Mouse (Mus musculus) layer of hippocampus, adult 18-20 months (tissue): ENCODE data around the gene Coro2b. TPM values are rescaled to one million over a fixed set of nuclear protein-coding genes. Genes with fewer than 3 reads are reported as not detected.
A peak's percentile ranks its signal among the peaks of the same experiment; 100 is the strongest.

ENCODE experiments used
- DNase-seq, 2 experiments: peaks; one replicate each; pipeline ENCODE4 v3.0.0; 2022; ENCODE audit warnings: low spot score in 2 of 2
- total RNA-seq, 2 experiments: library from RNA; stranded (reverse); gene quantifications; 2 replicates each; pipeline ENCODE4 v1.2.3; 2021

Gene Coro2b
- total RNA-seq, 2 experiments from 2014 or later, result 214 to 231 TPM

DNA sequence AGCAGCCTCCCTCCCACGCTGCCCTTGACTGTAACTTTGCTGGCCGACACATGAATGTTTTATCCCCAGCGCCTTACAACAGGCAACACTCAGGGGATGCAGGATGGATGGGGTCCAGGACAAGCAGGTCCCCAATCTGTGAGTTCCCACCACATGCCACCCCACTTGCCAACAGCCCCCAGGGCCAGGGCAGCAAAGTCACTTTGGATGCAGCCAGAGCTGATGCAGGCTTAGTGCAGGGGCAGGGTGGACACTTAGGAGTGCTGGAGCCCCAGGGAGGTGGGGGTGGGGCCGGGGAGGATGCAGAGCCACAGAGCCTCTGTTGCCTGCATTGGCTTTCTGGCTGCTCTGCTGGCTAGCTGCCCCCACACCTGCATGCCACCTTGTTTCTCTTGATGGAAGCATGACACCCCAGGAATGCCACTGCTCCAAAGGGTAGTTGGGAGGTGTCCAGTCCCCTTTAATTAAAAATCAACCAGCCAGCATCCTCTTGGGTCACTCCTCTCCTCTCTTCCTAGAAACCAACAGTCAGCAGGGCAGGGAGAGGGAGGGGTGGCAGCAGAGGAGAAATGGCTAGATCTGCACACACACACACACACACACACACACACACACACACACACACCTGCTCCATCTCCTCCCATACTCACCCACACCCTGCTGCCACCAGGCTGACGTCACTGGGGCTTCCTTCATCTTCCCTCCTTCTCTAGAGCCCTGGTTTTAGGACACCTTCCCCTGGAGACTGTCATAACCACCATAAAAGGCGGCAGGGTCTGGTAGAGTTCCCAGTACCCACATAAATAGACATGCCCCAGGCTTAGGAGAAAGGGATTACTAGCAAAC is 19.5 kb downstream of the Coro2b start:
- no peak for DNase-seq

- no peak for DNase-seq
Observed at GRCm38 (mm10) chr9:62515138-62515537, 21.7 kb downstream of the Coro2b start.

GRCm38 (mm10) chr9:62513492-62514133 is 23.2 kb downstream of the Coro2b start:
- no peak for DNase-seq

DNA sequence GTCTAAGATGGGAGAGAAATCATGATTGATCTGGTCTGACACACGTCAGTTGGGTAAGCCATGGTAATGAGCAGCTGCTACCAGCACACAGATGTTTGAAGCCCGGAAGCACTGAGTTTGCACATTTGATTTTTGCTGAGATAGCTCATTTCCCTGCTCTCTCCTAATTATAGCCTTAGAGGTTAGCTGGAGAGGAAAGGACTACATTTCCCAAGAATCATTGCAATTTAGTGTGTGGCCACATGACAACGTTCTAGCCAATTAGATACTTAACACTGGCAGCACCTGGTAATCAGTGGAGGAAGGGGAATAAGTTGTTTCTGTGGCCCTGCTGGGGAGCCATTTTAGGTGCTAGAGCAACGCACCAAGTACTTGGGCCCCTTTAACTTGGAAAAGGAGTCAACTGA is 26.3 kb downstream of the Coro2b start:
- no peak for DNase-seq

- DNase-seq, result no peak
Observed at GRCm38 (mm10) chr9:62509617-62510016, 27.2 kb downstream of the Coro2b start.

DNA sequence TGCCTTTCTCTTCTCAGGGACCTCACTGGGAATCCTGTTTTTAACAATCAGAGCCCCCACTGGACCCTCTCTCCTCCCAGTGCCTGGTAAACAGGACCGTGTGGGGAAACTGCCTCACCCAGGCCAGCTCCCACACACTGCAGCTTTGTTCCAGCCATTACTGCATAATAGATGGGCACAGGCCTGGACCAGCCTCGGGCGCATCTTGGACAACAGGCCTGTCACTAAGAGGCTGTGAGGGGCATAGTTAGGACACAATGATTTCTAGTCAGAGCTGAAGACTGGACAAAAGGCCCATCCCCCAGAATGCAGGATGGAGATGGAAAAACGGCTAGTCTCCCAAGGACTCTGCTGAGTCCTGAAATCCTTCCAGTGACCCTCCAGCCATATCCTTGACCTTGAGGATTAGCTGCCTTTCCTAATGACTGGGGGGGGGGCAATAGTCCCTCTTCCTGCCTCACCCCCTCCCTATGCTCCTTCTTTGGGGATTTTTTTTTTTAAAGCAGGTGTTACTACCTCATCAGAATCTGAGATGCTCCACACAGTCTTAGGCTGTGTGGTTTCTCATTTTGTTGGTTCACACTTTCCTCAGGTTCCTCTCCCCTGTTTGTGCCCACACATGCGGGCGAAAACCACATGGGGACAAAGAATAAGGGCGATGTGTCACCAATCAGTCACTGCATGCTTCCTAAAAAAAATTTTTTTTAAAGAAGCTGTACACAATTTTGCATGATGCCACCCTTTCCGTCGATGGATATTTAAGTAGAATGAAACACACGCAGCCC is 27.9 kb downstream of the Coro2b start:
- DNase-seq, result no peak

DNA sequence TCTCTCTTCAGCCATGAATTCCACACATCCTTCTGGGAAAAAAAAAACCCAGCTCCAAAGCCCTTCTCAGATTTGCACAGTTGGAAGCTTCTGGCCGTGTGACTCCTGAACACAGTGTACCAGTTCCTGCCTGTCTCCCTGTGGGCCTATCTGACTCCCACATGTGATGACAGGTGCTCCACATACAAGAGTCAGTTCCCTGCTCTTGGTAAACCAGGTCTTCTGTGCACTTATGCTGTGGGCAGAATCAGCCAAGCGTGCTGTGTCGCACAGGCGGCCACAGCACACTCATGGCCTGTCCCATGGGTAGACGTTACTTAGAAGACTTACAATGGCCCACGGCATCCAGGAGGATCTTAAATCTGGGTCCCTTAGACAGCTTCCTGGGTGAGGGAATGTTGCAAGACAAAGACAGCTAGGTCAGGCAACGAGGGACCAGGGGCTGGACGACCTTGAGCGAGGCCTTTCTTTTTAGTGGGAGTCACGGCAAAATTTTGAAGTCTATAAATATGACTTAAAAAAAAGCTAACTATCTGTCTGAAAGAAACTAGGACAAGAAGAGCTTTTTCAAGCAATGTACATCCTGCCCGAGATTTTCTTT is 30.3 kb downstream of the Coro2b start:
- DNase-seq, result no peak

- DNase-seq, result no peak
Observed at GRCm38 (mm10) chr9:62504129-62504528, 32.7 kb downstream of the Coro2b start.

DNA sequence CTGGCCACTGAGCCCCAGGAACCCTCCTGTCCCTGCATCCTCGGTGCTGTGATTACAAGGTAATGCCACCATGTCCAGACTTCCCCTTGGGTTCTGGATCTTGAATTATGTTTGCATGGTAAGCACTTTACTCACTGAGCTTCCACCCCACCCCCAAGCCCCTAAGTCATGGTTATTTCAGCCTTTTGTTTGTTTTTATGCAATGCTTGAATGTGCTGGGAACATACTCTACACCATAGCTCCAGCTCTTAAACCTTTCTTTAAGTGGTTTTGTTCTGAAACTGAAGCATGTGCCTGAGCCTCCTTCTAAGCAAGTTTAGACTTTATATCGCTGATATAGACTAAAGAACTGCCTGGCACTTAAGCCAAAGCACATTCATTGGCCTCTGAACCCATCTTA is 34.5 kb downstream of the Coro2b start:
- DNase-seq, result no peak

GRCm38 (mm10) chr9:62501566-62501965 is 35.3 kb downstream of the Coro2b start:
- no peak for DNase-seq

- DNase-seq, result no peak
Observed at GRCm38 (mm10) chr9:62500007-62500406, 36.8 kb downstream of the Coro2b start.

GRCm38 (mm10) chr9:62498945-62499344 is 37.9 kb downstream of the Coro2b start:
- no peak for DNase-seq

GRCm38 (mm10) chr9:62497135-62498092 is 39.4 kb downstream of the Coro2b start:
- DNase-seq, result no peak

DNA sequence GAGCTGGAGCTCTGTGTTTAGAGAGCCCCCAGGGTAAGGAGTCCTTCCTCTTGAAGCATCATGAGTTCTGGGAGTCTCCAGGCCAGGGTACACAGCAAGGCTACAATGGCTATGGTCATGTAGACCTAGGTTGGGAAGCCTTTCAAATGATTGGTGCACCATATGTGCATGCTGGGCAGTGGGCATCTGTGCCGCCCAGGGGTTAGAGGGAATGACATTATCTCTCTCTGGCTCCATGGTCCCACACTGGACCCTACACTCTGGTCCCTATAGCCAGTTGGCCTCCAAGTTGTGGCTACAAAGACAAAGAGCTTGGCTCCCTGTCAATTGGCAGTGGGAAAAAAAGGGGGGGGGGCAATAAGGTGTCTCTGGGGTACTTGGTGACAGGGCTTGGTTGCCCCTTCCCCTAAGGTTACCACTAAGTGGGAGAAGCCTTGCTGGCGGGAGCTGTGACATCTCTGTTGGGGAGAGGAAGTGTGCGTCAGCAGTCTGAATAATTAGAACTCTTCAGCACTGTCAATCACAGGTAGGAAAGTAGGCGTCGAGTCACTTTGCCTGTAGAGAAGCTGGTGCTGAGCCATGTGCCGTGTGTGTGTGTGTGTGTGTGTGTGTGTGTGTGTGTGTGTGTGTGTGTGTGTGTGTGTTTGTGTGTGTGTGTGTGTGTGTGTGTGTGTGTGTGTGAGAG is 44.4 kb downstream of the Coro2b start:
- DNase-seq, result no peak

DNA sequence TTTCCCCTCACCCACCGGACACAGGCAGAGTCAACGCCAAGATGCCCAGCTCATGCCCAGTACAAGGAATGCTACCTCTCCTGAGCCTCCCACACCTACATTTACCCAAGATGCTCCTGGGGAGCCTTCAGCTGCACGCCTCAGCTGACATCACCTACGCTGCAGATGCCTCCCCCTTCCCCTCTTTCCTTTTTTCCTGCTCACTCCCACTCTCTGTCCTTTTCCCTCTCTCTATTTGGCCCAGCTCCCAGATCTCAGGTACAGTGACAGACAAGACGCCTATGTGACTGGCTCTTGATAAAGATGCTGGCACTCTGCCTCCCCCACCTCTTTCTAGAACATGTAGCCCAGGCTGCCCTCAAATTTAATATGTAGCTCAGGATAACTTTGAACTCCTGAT is 45.2 kb downstream of the Coro2b start:
- DNase-seq, result peak in 1 of 2 experiments; percentile 60

- DNase-seq, result no peak
Observed at GRCm38 (mm10) chr9:62491104-62491503, 45.7 kb downstream of the Coro2b start.

DNA sequence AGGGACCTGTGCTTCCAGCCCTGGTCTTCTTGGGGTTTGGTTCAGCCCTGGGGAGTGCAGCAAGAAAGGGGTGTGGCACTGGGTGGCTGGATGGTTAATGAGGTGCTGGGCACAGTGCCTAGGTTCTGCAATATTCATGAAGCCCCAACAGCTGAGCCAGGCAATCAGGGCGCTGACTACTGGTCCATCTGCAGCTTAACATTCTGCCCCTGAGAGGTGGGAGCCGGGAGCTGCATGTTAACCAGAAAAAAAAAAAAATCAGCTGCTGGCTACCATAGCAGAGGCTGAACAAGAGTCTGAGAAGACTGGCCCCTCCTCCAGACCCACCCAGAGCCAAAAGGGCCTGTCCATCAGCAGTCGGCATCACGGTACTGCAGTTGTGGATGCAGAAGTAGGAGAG is 52.7 kb downstream of the Coro2b start:
- DNase-seq, result peak in 1 of 2 experiments; percentile 52

- DNase-seq, result no peak
Observed at GRCm38 (mm10) chr9:62482788-62483187, 54.1 kb downstream of the Coro2b start.

GRCm38 (mm10) chr9:62480898-62481642 is 55.8 kb downstream of the Coro2b start:
- DNase-seq, result no peak
